Mouse (Mus musculus): ENCODE results near the gene Procr. TPM values are rescaled to one million over a fixed set of nuclear protein-coding genes. Genes with fewer than 3 reads are reported as not detected.

The Procr gene
- polyA plus RNA-seq (2016; fragmentation: Nextera tagmentation; extraction: Ambion mirVana), result 1.3 and 1.9 TPM in 2 replicates

GRCm38 (mm10) chr2:155751014-155751786 is at the start of gene Procr:
TSS of gene Procr (plus strand) at chr2:155751117.
- Histone ChIP-seq H3K4me3 (peak within 1 kb of the TSS; percentile 55), H3K4me1 (peaks cover 9% of the 10 kb centered on the region), H3K36me3 (no peaks in the 10 kb centered on the region), H3K27ac (replicated peaks) (peak within 1 kb of the TSS; percentile 46), H3K27me3 (ENCODE audit: low read depth, poor library complexity, severe bottlenecking) (peaks cover 13% of the 10 kb centered on the region), H3K9me3 (replicated peaks) (no peaks in the 10 kb centered on the region)
- DNase-seq (ENCODE audit: low spot score), result peak; percentile 40
- WGBS, result 4% methylated on average over 25 of the region's 25 CpGs

- no peak overlapping the region for H3K27ac ChIP-seq (replicated peaks)
- no peaks in the 10 kb centered on the region for H3K27me3 ChIP-seq (ENCODE audit: low read depth, poor library complexity, severe bottlenecking)
- 93% methylated on average over 19 of the region's 19 CpGs for WGBS
- peaks cover 7% of the 10 kb centered on the region for H3K4me1 ChIP-seq
- H3K9me3 ChIP-seq (replicated peaks), result no peaks in the 10 kb centered on the region
- no peak for DNase-seq (ENCODE audit: low spot score)
- no peak overlapping the region for H3K4me3 ChIP-seq
- H3K36me3 ChIP-seq, result peaks cover 35% of the 10 kb centered on the region
Measured at GRCm38 (mm10) chr2:155701399-155701919, 49.5 kb upstream of the Procr start.

GRCm38 (mm10) chr2:155703630-155704029 is 47.3 kb upstream of the Procr start:
- H3K27me3 ChIP-seq (ENCODE audit: low read depth, poor library complexity, severe bottlenecking), result no peaks in the 10 kb centered on the region
- DNase-seq (ENCODE audit: low spot score), result peak; percentile 31
- 44% methylated on average over 4 of the region's 4 CpGs for WGBS
- H3K9me3 ChIP-seq (replicated peaks), result no peaks in the 10 kb centered on the region
- H3K4me3 ChIP-seq, result no peak overlapping the region
- H3K36me3 ChIP-seq, result peaks cover 50% of the 10 kb centered on the region
- H3K27ac ChIP-seq (replicated peaks), result peak overlapping the region; percentile 75
- H3K4me1 ChIP-seq, result peaks cover 7% of the 10 kb centered on the region

- WGBS, result 88% methylated on average over 4 of the region's 4 CpGs
- peaks cover 68% of the 10 kb centered on the region for H3K36me3 ChIP-seq
- H3K27ac ChIP-seq (replicated peaks), result no peak overlapping the region
- no peak for DNase-seq (ENCODE audit: low spot score)
- no peaks in the 10 kb centered on the region for H3K27me3 ChIP-seq (ENCODE audit: low read depth, poor library complexity, severe bottlenecking)
- peaks cover 7% of the 10 kb centered on the region for H3K4me1 ChIP-seq
- no peak overlapping the region for H3K4me3 ChIP-seq
- no peaks in the 10 kb centered on the region for H3K9me3 ChIP-seq (replicated peaks)
Measured at GRCm38 (mm10) chr2:155707251-155707650, 43.7 kb upstream of the Procr start.

GRCm38 (mm10) chr2:155710557-155710956 is 40.4 kb upstream of the Procr start:
- peaks cover 82% of the 10 kb centered on the region for H3K36me3 ChIP-seq
- no peaks in the 10 kb centered on the region for H3K4me1 ChIP-seq
- DNase-seq (ENCODE audit: low spot score), result no peak
- no peak overlapping the region for H3K4me3 ChIP-seq
- no peaks in the 10 kb centered on the region for H3K9me3 ChIP-seq (replicated peaks)
- no peaks in the 10 kb centered on the region for H3K27me3 ChIP-seq (ENCODE audit: low read depth, poor library complexity, severe bottlenecking)
- 92% methylated on average over 11 of the region's 11 CpGs for WGBS
- no peak overlapping the region for H3K27ac ChIP-seq (replicated peaks)

GRCm38 (mm10) chr2:155717082-155717990 is 33.6 kb upstream of the Procr start:
- Histone ChIP-seq H3K36me3 (peaks cover 67% of the 10 kb centered on the region), H3K27me3 (ENCODE audit: low read depth, poor library complexity, severe bottlenecking) (no peaks in the 10 kb centered on the region), H3K9me3 (replicated peaks) (no peaks in the 10 kb centered on the region), H3K27ac (replicated peaks) (no peak overlapping the region), H3K4me1 (no peaks in the 10 kb centered on the region), H3K4me3 (no peak overlapping the region)
- 89% methylated on average over 12 of the region's 12 CpGs for WGBS
- no peak for DNase-seq (ENCODE audit: low spot score)

GRCm38 (mm10) chr2:155720585-155720984 is 30.3 kb upstream of the Procr start:
- H3K27ac ChIP-seq (replicated peaks), result no peak overlapping the region
- 87% methylated on average over 5 of the region's 5 CpGs for WGBS
- DNase-seq (ENCODE audit: low spot score), result no peak
- H3K4me3 ChIP-seq, result no peak overlapping the region
- H3K9me3 ChIP-seq (replicated peaks), result no peaks in the 10 kb centered on the region
- no peaks in the 10 kb centered on the region for H3K27me3 ChIP-seq (ENCODE audit: low read depth, poor library complexity, severe bottlenecking)
- H3K4me1 ChIP-seq, result no peaks in the 10 kb centered on the region
- peaks cover 47% of the 10 kb centered on the region for H3K36me3 ChIP-seq

- H3K9me3 ChIP-seq (replicated peaks), result no peaks in the 10 kb centered on the region
- WGBS, result 85% methylated on average over 5 of the region's 5 CpGs
- peaks cover 31% of the 10 kb centered on the region for H3K36me3 ChIP-seq
- no peak overlapping the region for H3K4me3 ChIP-seq
- H3K4me1 ChIP-seq, result peaks cover 14% of the 10 kb centered on the region
- no peak overlapping the region for H3K27ac ChIP-seq (replicated peaks)
- no peaks in the 10 kb centered on the region for H3K27me3 ChIP-seq (ENCODE audit: low read depth, poor library complexity, severe bottlenecking)
- DNase-seq (ENCODE audit: low spot score), result no peak
Measured at GRCm38 (mm10) chr2:155724036-155724435, 26.9 kb upstream of the Procr start.

- no peak overlapping the region for H3K27ac ChIP-seq (replicated peaks)
- peaks cover 19% of the 10 kb centered on the region for H3K4me1 ChIP-seq
- peaks cover 27% of the 10 kb centered on the region for H3K36me3 ChIP-seq
- DNase-seq (ENCODE audit: low spot score), result no peak
- H3K4me3 ChIP-seq, result no peak overlapping the region
- H3K27me3 ChIP-seq (ENCODE audit: low read depth, poor library complexity, severe bottlenecking), result no peaks in the 10 kb centered on the region
- no peaks in the 10 kb centered on the region for H3K9me3 ChIP-seq (replicated peaks)
- 87% methylated on average over 6 of the region's 6 CpGs for WGBS
Measured at GRCm38 (mm10) chr2:155724526-155724925, 26.4 kb upstream of the Procr start.

GRCm38 (mm10) chr2:155726302-155726701 is 24.6 kb upstream of the Procr start:
- Histone ChIP-seq H3K4me1 (peaks cover 22% of the 10 kb centered on the region), H3K36me3 (peaks cover 17% of the 10 kb centered on the region), H3K4me3 (no peak overlapping the region), H3K27me3 (ENCODE audit: low read depth, poor library complexity, severe bottlenecking) (no peaks in the 10 kb centered on the region), H3K9me3 (replicated peaks) (no peaks in the 10 kb centered on the region), H3K27ac (replicated peaks) (no peak overlapping the region)
- 90% methylated on average over 7 of the region's 7 CpGs for WGBS
- DNase-seq (ENCODE audit: low spot score), result no peak

- H3K27me3 ChIP-seq (ENCODE audit: low read depth, poor library complexity, severe bottlenecking), result no peaks in the 10 kb centered on the region
- H3K9me3 ChIP-seq (replicated peaks), result no peaks in the 10 kb centered on the region
- H3K36me3 ChIP-seq, result 0 out of 2 replicates have a peak, but pooled peaks cover 7% of the 10 kb centered on the region
- H3K4me3 ChIP-seq, result no peak overlapping the region
- no peak overlapping the region for H3K27ac ChIP-seq (replicated peaks)
- peaks cover 22% of the 10 kb centered on the region for H3K4me1 ChIP-seq
- 85% methylated on average over 7 of the region's 7 CpGs for WGBS
- no peak for DNase-seq (ENCODE audit: low spot score)
Measured at GRCm38 (mm10) chr2:155727764-155728395, 23.0 kb upstream of the Procr start.

- H3K9me3 ChIP-seq (replicated peaks), result no peaks in the 10 kb centered on the region
- no peaks in the 10 kb centered on the region for H3K27me3 ChIP-seq (ENCODE audit: low read depth, poor library complexity, severe bottlenecking)
- H3K36me3 ChIP-seq, result 0 out of 2 replicates have a peak, but pooled peaks cover 4% of the 10 kb centered on the region
- peak overlapping the region; percentile 76 for H3K27ac ChIP-seq (replicated peaks)
- H3K4me3 ChIP-seq, result peak overlapping the region; percentile 71
- H3K4me1 ChIP-seq, result peaks cover 22% of the 10 kb centered on the region
- no peak for DNase-seq (ENCODE audit: low spot score)
- WGBS, result 5% methylated on average over 15 of the region's 15 CpGs
Measured at GRCm38 (mm10) chr2:155728742-155729141, 22.2 kb upstream of the Procr start.
